Mouse (Mus musculus): ENCODE measurements around the gene BC080695.
"Not testable (repeated sequence)": the region's sequence is repeated elsewhere in the genome, so short reads cannot be mapped to it uniquely, and the experiment has no call there.

The BC080695 gene

DNA sequence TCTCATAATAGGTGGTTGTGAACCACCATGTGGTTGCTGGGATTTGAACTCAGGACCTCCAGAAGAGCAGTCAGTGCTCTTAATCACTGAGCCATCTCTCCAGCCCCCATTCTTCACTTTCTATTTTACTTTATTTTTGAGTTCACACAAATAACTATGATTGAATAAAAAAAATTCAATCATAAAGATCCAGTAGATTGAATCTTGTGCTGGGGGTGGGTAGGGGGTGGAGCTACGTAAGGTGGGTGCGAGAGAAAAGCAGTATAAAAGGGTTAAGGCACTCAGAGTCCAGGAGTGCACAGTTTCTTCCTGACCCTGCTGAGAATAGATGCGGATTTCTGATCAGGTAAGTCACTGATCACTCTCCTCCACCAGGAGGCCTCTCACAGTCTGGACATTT is at the start of gene BC080695, which contains the start of gene Gm13057:
Gene BC080695, plus strand, starts transcription at position 301 of the 400 bp plus-strand sequence.
Gene Gm13057, plus strand, starts transcription at position 310 of the 400 bp plus-strand sequence.
- not testable (repeated sequence) for DNase-seq

DNA sequence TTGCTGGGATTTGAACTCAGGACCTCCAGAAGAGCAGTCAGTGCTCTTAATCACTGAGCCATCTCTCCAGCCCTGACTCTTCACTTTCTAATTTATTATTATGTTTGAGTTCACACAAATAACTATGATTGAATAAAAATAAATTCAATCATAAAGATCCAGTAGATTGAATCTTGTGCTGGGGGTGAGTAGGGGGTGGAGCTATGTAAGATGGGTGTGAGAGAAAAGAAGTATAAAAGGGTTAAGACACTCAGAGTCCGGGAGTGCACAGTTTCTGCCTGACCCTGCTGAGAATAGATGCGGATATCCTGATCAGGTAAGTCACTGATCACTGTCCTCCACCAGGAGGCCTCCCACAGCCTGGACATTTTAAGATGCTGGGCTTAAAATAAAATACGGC is 40.5 kb upstream of the BC080695 start, which contains the start of gene Gm13043:
Gene Gm13043, plus strand, starts transcription at position 301 of the 400 bp plus-strand sequence.
- DNase-seq: no peak

DNA sequence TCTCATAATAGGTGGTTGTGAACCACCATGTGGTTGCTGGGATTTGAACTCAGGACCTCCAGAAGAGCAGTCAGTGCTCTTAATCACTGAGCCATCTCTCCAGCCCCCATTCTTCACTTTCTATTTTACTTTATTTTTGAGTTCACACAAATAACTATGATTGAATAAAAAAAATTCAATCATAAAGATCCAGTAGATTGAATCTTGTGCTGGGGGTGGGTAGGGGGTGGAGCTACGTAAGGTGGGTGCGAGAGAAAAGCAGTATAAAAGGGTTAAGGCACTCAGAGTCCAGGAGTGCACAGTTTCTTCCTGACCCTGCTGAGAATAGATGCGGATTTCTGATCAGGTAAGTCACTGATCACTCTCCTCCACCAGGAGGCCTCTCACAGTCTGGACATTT is 15.8 kb upstream of the BC080695 start, which contains the start of gene Gm13040:
Gene Gm13040, plus strand, starts transcription at position 301 of the 400 bp plus-strand sequence.
- DNase-seq: not testable (repeated sequence)

DNA sequence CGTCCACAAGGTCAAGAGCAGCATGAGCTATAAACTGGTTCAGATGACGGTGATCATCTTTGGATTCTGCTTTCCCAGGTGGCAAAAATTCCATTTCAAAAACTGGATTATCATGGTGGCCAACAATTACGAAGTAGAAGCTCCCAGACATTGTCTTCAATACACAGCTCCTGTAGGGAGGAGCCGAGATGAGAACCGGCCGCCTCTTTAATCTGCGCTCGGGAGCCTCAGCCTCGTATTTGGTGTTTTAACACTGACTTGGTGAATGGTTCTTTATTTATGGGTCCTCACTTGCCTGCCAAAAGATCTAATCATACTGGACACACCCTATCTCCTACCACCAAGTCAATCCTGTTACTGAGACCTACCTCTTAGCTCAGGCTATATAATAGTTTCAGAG is 60.4 kb downstream of the BC080695 start:
- DNase-seq: not testable (repeated sequence)

DNA sequence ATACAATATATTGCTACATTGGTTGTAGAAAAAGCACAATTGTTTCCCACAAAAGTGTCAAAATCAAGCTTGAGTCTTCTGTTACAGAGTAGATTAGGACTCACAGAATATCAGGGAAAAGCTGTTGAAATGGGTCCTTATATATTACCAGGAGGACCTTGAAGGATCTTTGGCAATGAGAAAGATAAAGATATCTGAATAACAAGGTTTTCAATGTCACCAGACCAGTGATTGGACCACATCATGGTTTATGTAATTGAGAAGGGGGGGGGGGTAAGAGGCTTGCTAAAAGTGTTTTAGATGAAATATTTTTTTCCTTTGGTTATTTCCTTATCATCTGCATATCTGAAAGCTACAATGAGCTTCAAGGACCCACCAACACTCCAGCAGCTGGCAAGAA is 63.2 kb downstream of the BC080695 start, which contains the start of gene Gm13083:
Gene Gm13083, plus strand, starts transcription at position 301 of the 400 bp plus-strand sequence.
- DNase-seq: not testable (repeated sequence)

DNA sequence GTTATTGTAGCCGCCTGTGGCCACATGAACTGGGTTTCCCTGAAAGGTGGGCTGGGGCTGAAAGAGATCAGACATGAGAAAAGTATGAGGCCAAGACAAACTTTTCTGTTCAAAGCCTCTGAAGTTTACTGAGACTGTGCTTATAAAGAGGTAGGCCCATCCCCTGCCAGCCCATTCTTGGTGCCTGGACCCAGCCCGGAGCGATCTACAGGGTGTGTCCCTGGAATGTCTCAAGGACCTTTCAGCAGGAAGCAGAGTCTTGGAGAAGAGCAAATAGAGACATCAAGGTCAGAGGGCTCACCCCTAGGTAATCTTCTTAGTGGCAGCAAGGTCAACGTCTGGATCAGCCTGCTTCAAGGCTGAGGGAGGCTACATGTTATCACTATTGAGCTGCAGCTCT is 66.6 kb downstream of the BC080695 start:
- DNase-seq: not testable (repeated sequence)

Data from cerebellum, adult 8-10 months (tissue).